Mouse (Mus musculus) right cerebral cortex, adult 2 months (tissue): ENCODE data around the gene Sik1.

ENCODE experiments used
- DNase-seq, 2 experiments: peaks; one replicate each; pipeline ENCODE4 v3.0.0; 2021 to 2022; ENCODE audit warnings: low spot score in 2 of 2

The Sik1 gene

DNA sequence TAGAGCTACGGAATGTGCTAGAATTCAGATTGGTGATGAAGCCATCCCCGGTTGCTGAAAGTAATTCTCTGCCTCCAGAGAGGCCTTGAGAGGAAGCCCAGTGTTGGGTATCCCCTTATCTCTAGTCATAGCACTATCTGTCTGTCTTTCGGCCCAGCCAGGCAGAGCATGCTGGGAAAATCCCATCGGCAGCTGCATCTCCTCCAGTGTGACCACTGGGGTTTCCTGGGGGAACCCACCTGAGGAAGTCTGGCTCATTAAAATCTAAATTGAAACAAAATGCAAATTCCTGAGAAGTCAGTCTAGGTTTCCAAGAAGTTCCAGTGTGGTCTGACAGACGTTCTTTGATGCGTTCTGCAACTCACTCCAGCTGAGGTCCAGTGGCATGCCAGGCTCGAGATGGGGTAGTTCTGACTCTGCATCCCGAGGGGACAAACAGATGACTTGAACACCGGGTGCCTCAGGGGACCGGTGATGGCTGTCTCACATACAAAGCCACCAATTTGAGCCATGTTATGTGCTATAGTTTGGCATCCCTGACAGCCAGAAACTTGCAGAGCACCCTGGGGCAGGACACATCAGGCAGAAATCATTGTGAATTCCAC is 19.8 kb upstream of the Sik1 start:
- DNase-seq, result no peak

DNA sequence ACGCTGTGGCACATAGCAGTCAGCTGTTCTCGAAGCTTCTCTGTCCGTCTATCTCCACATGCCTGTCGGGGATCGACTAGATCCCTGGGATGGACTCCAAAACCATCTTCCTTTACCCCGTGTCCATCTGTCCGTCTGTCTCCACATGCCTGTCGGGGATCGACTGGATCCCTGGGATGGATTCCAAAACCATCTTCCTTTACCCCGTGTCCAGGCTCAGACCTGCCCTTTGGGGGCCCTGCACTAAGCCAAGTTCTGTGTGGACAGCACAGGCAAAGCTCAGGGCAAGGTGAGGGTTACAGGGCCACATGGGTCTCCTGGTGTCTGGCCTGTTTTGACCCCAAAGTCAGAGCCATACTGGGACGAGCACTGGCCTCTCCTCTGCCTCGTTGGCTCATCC is 19.1 kb upstream of the Sik1 start:
- no peak for DNase-seq

DNA sequence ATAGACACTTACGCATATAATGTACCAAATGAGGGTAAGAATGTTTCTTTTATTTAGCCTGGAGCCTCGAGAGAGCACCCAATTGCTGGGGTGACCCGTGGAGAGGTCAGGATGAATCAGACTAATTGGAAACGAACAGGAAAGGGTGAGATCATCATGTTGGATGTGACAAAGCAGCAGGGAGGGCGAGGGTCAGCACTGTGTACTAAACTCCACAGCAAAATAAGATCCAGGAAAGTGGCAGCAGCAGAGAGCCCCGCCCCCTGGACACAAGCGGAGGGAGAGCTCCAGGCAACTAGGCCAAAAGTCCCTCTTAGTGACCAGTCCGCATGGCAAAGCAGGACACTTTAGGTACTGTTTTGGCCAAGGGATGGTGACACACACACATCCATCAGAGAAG is 18.4 kb upstream of the Sik1 start:
- no peak for DNase-seq

DNA sequence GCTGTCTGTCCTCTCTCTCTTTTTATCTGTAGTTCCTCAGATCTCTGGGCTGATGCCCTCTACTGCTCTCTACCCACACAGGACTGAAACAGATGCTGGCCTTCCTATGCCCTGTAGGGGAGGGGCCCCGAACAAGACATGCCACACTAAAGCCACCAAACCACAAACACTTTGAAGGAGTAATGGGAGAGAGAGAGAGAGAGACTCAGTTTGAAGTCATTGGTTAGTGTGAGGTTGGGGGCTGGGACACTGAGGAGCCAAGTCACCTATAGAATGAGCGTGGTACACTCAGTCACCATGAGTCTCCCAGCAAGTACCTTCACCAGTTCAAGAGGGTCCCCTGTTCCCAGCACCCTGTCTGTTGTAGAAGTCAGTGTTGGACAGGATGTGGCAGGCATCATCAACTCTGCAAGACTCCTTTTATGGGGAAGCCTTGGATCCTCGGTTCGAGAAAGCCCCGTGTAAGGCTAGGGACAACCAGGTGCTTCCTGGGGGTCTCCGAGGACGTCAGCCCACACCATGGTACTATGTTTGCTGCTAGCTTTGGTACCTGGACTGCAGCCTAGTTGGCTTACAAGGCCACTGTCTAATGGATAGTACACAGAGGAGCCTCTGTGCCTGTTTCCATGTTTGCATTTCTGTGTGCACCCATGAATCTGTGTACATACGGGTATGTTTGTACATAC is 17.7 kb upstream of the Sik1 start:
- no peak for DNase-seq

DNA sequence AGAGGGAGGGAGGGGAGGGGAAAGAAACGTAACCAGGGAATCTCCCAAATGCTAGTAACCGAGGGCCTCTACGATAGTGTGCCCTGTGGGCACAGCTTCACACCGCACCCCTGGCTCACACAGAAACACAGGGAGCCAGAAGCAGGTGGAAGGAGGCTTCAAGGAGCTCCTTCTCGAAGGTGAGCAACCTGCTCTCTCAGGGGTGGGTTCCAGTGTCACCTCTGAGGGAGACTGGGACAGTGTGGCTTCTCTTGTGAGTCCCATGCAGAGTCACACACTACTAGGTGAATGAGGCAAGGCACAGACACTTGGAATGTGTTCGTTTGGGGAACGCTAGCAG is 17.2 kb upstream of the Sik1 start:
- DNase-seq, result no peak

DNA sequence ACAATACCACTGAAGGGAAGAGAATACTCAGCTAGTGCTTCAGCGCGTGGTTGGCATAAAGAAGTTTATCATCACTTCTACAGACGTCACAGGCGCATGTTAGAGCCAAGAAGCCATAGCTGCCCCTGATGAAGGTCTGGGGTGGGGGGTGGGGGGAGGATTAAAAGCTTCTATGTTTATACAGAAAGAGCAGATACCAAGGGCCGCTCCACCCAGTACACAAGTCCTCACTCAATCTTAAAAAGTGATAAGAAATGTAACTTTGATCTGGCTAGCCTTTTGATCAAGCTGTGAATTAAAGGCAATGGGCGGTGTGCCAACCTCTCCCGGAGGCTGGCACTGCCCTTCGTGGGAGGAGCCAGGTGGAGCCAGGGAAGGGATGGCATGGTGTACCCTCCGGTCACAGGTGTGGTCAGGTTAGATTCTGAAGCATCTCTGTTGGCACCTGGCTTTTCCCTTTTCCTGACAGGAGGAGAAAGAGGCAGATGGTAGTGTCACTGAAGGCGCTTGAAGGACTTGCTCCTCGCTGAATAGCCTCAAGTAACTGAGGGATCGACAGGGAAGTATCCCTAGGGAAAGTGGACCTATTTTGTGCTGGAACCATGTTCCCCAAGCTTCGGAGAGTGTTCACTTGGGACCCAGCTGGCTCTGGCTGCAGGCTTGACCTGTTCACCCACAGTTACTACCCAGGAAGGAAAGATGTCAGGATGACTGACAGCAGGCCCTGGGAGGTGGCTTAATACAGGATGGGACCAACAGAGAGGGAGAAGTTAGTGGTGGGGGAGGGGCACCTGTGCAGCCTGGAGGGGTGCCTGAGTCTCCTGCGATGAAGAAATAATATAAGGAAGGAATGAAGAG is 16.6 kb upstream of the Sik1 start:
- DNase-seq, result no peak

DNA sequence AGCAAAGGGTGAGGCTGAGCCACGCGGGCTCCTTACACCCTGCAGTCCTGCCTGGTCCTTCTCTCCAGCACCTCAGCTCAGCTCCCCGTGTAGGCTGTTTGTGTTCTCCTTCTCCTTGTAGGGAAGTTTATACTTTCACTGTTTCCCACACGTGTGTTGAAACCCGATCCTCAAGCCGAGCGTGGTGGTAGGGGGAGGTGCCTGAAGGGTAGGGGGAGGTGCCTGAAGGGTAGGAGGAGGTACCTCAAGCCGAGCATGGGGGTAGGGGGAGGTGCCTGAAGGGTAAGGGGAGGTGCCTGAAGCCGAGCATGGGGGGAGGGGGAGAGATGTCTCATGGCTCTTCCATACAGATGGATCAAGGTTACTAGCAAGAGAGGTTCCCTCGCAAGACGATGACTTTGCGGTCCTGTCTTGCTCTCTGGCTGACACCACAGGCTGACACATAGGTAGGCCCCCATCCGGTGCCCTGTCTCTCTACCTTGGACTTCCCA is 15.4 kb upstream of the Sik1 start:
- DNase-seq, result no peak

DNA sequence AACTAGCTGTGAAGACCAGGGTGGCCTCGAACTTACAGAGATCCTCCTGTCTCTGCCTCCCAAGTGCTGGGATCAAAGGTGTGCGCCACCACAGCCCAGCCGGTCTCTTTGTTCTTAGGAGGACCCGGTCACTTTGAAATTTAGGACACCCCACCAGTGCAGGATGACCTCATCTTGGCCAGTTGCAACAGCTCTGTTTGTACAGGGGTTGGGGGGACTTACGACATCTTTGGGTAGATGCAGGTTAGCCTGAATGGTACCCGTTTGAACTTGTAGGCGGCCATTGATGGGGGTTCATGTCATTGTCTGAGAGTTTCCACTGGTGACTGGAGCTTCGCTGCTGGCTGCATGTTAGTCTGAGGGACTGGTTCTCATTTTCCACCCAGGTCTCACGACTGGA is 14.8 kb upstream of the Sik1 start:
- DNase-seq, result no peak

DNA sequence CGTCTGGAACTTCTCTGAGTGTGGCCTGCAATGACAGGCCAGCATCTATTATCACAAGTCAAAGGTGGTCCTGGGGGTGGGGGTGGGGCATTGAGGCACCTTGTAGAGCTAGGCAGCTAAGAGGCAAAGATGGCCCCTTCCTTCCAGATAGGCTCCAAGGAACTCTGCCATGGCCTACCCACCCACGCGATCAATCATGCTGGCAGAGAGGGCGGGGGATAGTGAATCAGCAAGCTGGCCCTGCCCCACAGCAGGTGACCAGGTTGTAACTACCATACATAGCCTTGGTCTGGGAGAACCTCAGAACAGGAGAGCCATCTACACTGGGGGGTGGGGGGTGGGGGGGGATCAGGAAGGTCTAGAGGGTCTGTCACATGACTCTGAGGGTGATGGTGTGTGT is 12.5 kb upstream of the Sik1 start:
- no peak for DNase-seq

DNA sequence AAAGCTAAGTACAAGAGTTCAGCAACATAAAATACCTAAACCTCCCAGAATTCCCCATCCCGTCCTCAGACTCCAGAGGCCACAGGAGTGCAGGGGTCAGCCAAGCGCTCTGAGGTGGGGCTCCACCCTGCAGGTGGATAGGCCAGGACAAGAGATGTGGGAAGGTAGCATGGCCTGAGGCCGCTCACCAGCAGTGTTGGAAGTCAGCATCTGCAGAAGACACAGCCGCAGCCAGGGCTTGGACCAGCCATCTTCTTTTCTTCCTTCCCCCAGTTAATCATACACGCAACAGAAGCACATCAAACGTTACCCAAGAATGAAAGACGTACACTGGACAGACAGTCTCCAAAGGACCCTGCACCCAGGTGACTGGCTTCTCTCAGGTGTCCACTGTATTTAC is 11.5 kb upstream of the Sik1 start:
- DNase-seq, result no peak

DNA sequence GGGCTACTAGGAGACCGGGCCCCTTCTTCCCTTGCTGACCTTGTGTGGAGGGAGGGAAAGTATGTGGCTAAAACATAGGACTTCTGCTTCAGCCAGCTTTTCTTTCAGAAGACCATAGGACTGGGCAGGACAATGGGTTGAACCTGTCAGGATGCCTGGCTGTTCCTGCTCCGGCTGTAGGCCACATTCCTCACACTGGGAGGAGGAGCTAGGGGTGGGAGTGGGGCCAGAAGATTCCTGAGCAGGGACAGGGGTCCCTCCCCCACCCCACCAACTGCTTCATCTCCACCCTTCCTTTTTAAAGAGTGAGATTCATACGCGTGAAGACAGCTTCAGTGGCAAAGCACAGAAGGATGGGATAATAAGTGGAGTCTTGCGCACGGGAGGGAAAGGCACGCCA is 10.0 kb upstream of the Sik1 start:
- DNase-seq, result no peak

DNA sequence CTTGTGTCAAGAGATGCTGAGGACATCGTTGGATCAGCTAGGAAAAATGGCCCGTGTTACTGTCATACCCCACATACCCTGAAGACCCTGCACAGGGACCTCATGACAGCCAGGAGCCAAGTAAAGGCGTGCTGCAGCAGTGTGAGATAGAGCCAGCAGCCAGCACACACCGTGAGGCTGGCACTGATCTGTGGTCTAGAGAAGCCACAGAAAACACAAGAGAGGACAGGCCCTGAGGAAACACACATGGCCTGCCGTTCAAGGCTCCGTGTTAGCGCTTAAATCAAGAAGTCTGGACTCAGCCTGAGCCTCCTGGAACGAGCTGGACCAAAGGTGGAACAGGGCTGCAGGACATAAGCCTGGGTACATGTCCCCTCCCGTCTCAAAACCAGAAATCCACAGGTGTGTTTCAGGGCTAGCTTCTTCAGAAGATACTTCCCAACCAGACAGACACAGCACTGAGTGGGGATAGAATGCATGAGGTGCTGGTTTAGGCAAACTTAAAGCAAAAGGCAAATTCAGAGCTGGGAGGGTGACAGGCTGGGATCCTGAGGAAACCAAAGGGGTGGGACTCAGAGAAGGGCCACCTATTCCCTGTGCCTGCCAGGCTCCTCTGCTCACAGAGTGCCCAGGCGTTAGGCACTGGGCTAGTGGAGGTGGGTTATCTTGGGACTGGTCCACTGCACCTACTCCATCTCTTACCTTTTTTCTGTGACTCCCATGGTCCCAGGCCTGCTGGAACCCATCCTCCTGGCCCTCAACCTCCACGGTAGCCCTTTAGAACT is 9.3 kb upstream of the Sik1 start:
- no peak for DNase-seq

DNA sequence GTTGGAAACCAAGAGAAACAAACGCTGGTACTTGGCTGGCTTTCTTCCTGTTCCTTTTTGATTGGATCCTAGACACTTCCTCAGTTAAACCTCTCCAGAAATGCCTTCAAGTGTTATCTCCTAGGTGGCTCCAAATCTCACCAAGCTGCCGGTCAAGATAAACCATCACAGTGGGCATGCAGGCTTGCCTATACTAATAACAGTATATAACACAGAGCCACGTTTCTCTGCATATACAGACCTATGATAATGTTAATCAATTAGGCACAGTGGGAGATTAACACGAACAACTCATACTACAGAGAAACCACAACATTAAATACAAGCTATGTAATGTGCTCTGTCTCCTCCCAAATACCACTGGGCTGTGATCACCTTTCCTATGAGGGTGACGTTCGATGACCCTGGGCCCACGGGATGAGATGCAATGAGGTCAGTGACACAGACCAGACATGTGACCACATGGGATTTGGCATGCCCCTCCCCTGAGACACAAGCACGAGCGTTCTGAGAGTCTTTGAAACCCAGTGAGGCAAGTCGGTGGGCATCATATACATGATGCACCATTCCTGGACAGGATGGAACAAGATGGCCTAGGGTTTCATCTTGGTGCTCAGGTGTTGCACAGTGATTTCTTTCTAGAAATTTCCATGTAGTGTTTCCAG is 7.7 kb upstream of the Sik1 start:
- DNase-seq, result no peak

DNA sequence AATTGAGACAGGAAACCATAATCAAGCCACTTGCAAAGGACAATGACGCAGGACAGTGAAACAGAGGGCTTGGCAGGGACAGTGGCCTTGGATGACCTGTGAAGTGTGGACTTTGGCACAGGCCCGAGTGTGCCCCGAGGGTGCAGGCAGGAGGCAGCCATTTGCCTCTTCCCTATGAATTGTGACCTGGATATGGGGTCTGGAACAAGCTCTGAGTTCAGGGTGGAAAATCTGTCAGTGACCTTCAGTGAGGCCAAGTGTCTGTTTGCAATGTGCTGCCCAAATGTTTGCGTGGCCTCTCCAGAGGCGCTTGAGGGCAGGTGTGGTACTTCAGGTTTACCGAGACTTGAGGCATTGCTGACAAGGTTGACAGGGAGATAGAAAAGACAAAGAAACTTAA is 6.5 kb upstream of the Sik1 start:
- no peak for DNase-seq

DNA sequence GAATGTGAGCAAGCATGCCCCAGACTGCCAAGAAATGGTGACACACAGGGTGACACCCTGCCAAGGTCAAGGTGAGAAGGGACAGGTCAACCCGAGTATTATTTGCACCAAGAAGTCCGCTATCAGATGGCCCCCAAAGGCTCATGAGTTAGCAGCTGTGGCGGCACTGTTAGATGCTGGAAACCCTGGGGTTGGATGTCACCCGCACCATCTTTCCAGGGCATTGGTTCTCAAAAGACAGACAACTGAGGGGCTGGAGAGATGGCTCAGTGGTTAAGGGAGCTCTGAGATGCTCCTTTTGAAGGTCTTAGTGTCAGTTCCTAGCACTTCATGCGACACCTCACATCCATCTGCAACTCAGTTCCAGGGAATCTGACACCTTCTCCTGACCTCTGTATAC is 6.1 kb upstream of the Sik1 start:
- no peak for DNase-seq

DNA sequence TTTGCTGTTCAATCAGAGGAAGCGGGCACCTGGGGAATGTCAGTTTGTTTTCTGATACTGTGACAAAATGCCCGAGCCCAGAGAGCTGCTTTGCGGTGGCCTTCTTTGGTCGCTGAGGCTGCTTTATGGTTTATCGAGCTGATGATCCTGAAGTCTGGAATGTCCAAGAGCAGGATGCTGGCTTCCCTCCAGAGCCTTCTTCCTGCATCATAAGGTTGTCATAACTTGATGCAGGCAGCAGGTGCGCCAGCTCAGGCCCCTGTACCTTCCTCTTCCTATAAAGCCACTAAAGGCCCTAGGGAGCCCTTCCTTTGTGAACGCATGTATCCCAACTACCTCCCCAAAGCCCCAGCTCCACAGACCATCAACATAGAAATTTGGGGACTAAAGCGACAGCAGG is 5.3 kb upstream of the Sik1 start:
- DNase-seq, result no peak

DNA sequence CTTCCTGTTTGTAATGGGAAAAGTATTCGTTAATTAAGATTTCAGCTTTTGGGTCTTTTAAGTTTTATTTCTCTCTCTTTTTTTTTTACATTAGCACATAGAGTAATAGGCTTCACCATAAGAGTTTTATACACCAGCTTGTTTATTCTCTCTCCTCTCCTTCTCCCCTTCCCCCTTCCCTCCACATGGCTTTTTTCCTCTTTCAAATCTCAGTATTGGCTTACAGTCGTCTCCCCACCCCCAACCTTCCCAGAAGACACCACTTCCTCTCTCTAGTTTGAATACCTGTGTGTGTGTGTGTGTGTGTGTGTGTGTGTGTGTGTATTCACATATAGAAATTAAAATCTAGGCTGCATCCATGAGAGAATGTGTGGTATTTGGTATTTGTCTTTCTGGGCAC is 3.8 kb upstream of the Sik1 start:
- DNase-seq, result no peak

DNA sequence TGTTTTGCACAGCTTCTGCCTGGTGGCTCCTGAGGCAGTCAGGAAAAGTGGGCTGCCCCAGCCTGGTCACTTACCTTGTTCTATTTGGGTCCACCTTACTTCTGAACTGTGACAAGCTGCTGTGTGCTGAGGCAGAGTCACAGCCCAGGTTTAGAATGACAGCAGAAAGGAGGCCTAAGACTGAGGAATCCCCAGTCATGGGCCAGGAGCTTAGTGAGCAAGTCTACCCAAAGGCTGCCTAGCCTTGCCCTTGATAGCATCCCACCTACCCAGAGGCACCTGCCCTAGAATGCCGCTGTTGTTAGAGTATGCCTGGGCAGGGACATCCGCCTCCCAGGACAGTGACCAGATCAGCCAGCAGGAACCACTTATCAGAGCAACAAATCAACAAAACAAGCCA is 3.2 kb upstream of the Sik1 start:
- no peak for DNase-seq

DNA sequence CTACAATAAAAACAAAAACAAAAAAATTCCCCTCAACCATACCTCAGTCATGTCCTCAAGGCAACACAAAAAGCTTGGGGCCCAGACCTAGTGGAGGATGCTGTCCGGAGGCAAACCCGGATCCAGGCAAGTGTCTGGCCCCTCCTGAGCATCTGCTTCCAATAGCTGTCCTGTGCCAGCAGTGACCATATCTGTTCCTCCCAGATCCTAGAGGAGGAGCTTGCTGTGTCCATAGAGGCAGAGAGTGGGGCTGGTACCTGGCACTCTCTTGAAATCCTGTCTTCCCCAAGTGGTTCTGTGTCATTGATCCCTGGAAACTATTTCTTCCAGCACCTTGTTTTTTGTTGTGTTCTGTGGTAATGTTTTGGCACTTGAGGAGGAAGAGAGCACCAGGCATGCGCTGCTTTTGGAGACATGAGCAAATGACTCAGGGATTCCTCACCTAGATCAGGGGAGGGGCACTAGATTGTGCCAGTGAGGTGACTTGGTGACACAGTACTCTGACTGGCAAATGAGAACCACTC is 2.4 kb upstream of the Sik1 start:
- no peak for DNase-seq

DNA sequence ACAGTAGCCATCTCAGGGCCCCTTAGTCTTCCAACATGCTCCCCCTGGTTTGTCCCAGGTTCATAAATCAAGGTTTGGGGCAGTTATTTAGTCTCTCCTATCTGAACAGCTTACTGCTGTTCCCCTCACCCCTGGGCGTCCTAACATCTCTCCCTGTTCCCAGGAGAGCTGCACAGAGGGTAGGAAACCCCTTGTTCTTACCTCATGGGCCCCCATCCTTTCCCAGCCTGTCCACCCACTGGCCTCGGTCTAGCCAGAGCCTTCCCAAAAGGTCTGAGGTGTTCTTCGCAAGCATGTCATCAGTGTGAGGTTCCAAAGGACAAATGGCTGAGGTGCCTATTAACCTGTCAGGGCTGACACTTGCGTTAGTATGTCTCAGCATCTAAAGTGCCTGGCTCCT is 1.6 kb upstream of the Sik1 start:
- DNase-seq, result no peak

DNA sequence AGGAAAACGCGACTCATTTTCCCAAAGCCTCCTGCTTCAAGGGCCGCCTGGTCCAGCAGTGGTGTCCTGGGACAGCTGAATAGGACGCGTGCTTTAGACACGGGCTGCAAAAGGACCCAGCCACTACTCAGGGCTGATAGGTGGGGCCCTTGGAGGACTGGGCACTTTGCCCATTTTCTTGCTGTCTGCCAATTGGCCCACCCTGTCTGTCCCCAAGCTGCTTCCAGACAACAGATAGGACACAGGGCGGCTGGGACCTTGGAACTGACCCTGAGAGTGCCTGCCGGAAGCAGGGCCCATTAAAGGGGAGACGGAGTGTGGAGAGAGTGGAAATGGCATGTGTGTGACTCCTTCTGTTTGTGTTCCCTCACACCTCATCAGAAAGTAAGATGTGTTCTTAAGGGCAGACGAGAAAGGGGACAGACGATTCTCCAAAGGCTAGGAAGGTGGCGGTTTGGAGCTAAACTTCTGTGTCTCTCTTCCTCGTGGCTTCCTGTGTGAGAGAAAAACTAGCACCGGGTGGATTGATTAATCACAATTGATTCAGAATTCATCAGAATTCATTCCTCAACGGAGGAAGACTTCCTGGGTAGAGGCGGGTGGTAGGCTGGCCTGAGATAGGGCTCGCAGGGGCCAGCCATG is 1.0 kb upstream of the Sik1 start:
- peak in 1 of 2 experiments; percentile 40 for DNase-seq
